Mouse (Mus musculus): ENCODE results near the gene Snx4. TPM values are rescaled to one million over a fixed set of nuclear protein-coding genes. Genes with fewer than 3 reads are reported as not detected.
"Not testable (repeated sequence)": the region's sequence is repeated elsewhere in the genome, so short reads cannot be mapped to it uniquely, and the experiment has no call there.

Snx4 gene
- total RNA-seq (2021) (10 to 100 TPM; 21.5 to 21.7 TPM), polyA plus RNA-seq (2012; rRNA removed) (11.7 and 16.6 TPM in 2 replicates)
- long read RNA-seq, transcript Snx4-201 (14 exons, 3,161 nt) = major isoform, 50 of 55 reads
- long read RNA-seq, partial matches to known transcripts = 2 of 55 reads
- long read RNA-seq, other reads (novel, unspliced or antisense) = 3 of 55 reads

GRCm38 (mm10) chr16:33251194-33252051, at the start of gene Snx4:
Gene Snx4, plus strand, starts transcription at chr16:33251442.
- peak; percentile 95 to 97 for DNase-seq
- peaks cover 4% of the 10 kb centered on the region for H3K79me2 ChIP-seq (replicated peaks; ENCODE audit: control insufficient read depth, insufficient read depth, low read length)
- under 1% methylated on average over 72 of the region's 72 CpGs for WGBS
- peak within 1 kb of the TSS; percentile 96 for H3K9ac ChIP-seq (ENCODE audit: low read depth, low read length)
- H3K4me3 ChIP-seq = peak within 1 kb of the TSS; percentile 90
- intact Hi-C loops (cut with DNase I) = loop anchor here (5.0 kb wide), 2 partner anchors 64 to 194 kb away; partner anchors contain the start of genes Iqcg, Osbpl11 and Rpl35a
- peak within 1 kb of the TSS; percentile 92 for H3K27ac ChIP-seq
- H3K27me3 ChIP-seq (ENCODE audit: control insufficient read depth, insufficient read depth, low read length) = no peaks in the 10 kb centered on the region
- TF ChIP-seq EP300 (IDR thresholded peaks at IDR 0.05; ENCODE audit: insufficient read depth, low read depth, low read length) (no peak), POLR2A (IDR thresholded peaks at IDR 0.05; ENCODE audit: insufficient read depth, low read depth, low read length) (peak; percentile 83)
- peaks cover 4% of the 10 kb centered on the region; the same call in 1 of the 2 replicates for H3K36me3 ChIP-seq (ENCODE audit: control insufficient read depth, insufficient read depth, low read length)
- no peaks in the 10 kb centered on the region for H3K4me1 ChIP-seq (ENCODE audit: control insufficient read depth, insufficient read depth, low read length)

GRCm38 (mm10) chr16:33210812-33211211, 40.4 kb upstream of the Snx4 start:
- intact Hi-C loops (cut with DNase I) = no loop called here
- Histone ChIP-seq H3K9ac (ENCODE audit: low read depth, low read length) (no peak overlapping the region), H3K4me1 (ENCODE audit: control insufficient read depth, insufficient read depth, low read length) (no peaks in the 10 kb centered on the region), H3K27me3 (ENCODE audit: control insufficient read depth, insufficient read depth, low read length) (no peaks in the 10 kb centered on the region), H3K4me3 (no peak overlapping the region), H3K79me2 (replicated peaks; ENCODE audit: control insufficient read depth, insufficient read depth, low read length) (no peaks in the 10 kb centered on the region), H3K27ac (no peak overlapping the region), H3K36me3 (ENCODE audit: control insufficient read depth, insufficient read depth, low read length) (peaks cover 2% of the 10 kb centered on the region)
- 85% methylated on average over 2 of the region's 2 CpGs for WGBS
- TF ChIP-seq EP300 (IDR thresholded peaks at IDR 0.05; ENCODE audit: insufficient read depth, low read depth, low read length) = no peak
- no peak for TF ChIP-seq POLR2A (IDR thresholded peaks at IDR 0.05; ENCODE audit: insufficient read depth, low read depth, low read length)
- peak; percentile 27 for TF ChIP-seq CTCF (IDR thresholded peaks at IDR 0.05)
- DNase-seq = no peak

GRCm38 (mm10) chr16:33216313-33217003, 34.8 kb upstream of the Snx4 start:
- no peak for DNase-seq
- intact Hi-C loops (cut with DNase I) = no loop called here
- no peak overlapping the region for H3K9ac ChIP-seq (ENCODE audit: low read depth, low read length)
- 89% methylated on average over 9 of the region's 9 CpGs for WGBS
- TF ChIP-seq EP300 (IDR thresholded peaks at IDR 0.05; ENCODE audit: insufficient read depth, low read depth, low read length) (no peak), POLR2A (IDR thresholded peaks at IDR 0.05; ENCODE audit: insufficient read depth, low read depth, low read length) (no peak), CTCF (IDR thresholded peaks at IDR 0.05) (no peak)
- H3K4me1 ChIP-seq (ENCODE audit: control insufficient read depth, insufficient read depth, low read length) = no peaks in the 10 kb centered on the region
- peaks cover 8% of the 10 kb centered on the region for H3K36me3 ChIP-seq (ENCODE audit: control insufficient read depth, insufficient read depth, low read length)
- no peaks in the 10 kb centered on the region for H3K27me3 ChIP-seq (ENCODE audit: control insufficient read depth, insufficient read depth, low read length)
- no peak overlapping the region for H3K27ac ChIP-seq
- no peaks in the 10 kb centered on the region for H3K79me2 ChIP-seq (replicated peaks; ENCODE audit: control insufficient read depth, insufficient read depth, low read length)
- no peak overlapping the region for H3K4me3 ChIP-seq

GRCm38 (mm10) chr16:33217553-33218085, 33.6 kb upstream of the Snx4 start:
- H3K4me3 ChIP-seq; intact Hi-C loops (cut with DNase I); H3K4me1 ChIP-seq (ENCODE audit: control insufficient read depth, insufficient read depth, low read length); H3K27me3 ChIP-seq (ENCODE audit: control insufficient read depth, insufficient read depth, low read length); H3K9ac ChIP-seq (ENCODE audit: low read depth, low read length); H3K36me3 ChIP-seq (ENCODE audit: control insufficient read depth, insufficient read depth, low read length); H3K27ac ChIP-seq; H3K79me2 ChIP-seq (replicated peaks; ENCODE audit: control insufficient read depth, insufficient read depth, low read length): not testable (repeated sequence)
- peak in 1 of 2 experiments; percentile 9 for DNase-seq
- 29% methylated on average over 3 of the region's 3 CpGs for WGBS

- TF ChIP-seq EP300 (IDR thresholded peaks at IDR 0.05; ENCODE audit: insufficient read depth, low read depth, low read length) = no peak
- TF ChIP-seq CTCF (IDR thresholded peaks at IDR 0.05) = no peak
- TF ChIP-seq POLR2A (IDR thresholded peaks at IDR 0.05; ENCODE audit: insufficient read depth, low read depth, low read length) = no peak
- WGBS = 94% methylated on average over 3 of the region's 3 CpGs
- H3K9ac ChIP-seq (ENCODE audit: low read depth, low read length) = no peak overlapping the region
- H3K27me3 ChIP-seq (ENCODE audit: control insufficient read depth, insufficient read depth, low read length) = no peaks in the 10 kb centered on the region
- intact Hi-C loops (cut with DNase I) = no loop called here
- peaks cover 2% of the 10 kb centered on the region; the same call in 1 of the 2 replicates for H3K79me2 ChIP-seq (replicated peaks; ENCODE audit: control insufficient read depth, insufficient read depth, low read length)
- H3K36me3 ChIP-seq (ENCODE audit: control insufficient read depth, insufficient read depth, low read length) = no peaks in the 10 kb centered on the region; the same call in 1 of the 2 replicates
- no peak overlapping the region for H3K4me3 ChIP-seq
- H3K4me1 ChIP-seq (ENCODE audit: control insufficient read depth, insufficient read depth, low read length) = no peaks in the 10 kb centered on the region
- H3K27ac ChIP-seq = no peak overlapping the region
- DNase-seq = no peak
Observed at GRCm38 (mm10) chr16:33222482-33222881, 28.8 kb upstream of the Snx4 start.
